Mouse (Mus musculus) heart, postnatal 10 days (tissue): ENCODE data around the gene Lrch4. TPM values are rescaled to one million over a fixed set of nuclear protein-coding genes. Genes with fewer than 3 reads are reported as not detected.
A peak's percentile ranks its signal among the peaks of the same experiment; 100 is the strongest.

Source experiments
- DNase-seq, 2 experiments: peaks; one replicate each; pipeline ENCODE4 v3.0.0; 2021
- intact Hi-C: fragments of 180-260 bp; cut with DNase I; formaldehyde crosslinking; loops from one replicate; pipeline ENCODE4 v1.15.1; 2025
- total RNA-seq, 2 experiments: library from RNA; stranded (reverse); gene quantifications; 2 replicates each; pipeline ENCODE4 v1.2.3; 2021

The Lrch4 gene
- 10 to 100 TPM; 20.2 to 21.7 TPM for total RNA-seq

GRCm38 (mm10) chr5:137628498-137629305 lies at the start of gene Lrch4, which contains the start of the genes Fbxo24 and Gm20605:
Lrch4 (plus strand) TSS chr5:137629121.
Fbxo24 (minus strand) TSS chr5:137629002.
Gm20605 (plus strand) TSS chr5:137629175.
- peak; percentile 99 to 100 for DNase-seq
- intact Hi-C loops, result loop anchor here (5.0 kb wide), 1 partner anchor 96 kb away; the partner anchor contains the start of genes Epo and Gnb2

- DNase-seq, result no peak
- intact Hi-C loops, result no loop called here
These were observed 48.7 kb upstream of the Lrch4 start for GRCm38 (mm10) chr5:137580246-137580645.

- intact Hi-C loops, result no loop called here
- DNase-seq, result no peak
These were observed 46.2 kb upstream of the Lrch4 start for GRCm38 (mm10) chr5:137582702-137583101.

GRCm38 (mm10) chr5:137583670-137584169 lies 45.2 kb upstream of the Lrch4 start:
- intact Hi-C loops, result no loop called here
- DNase-seq, result peak; percentile 49 to 54

GRCm38 (mm10) chr5:137584976-137585375 lies 43.9 kb upstream of the Lrch4 start:
- intact Hi-C loops, result loop anchor here (1.0 to 5.0 kb wide), 2 partner anchors 48 to 67 kb away; no protein-coding TSS in a partner anchor

GRCm38 (mm10) chr5:137590507-137590906 lies 38.4 kb upstream of the Lrch4 start:
- intact Hi-C loops, result no loop called here
- DNase-seq, result no peak

More at GRCm38 (mm10) chr5:137584976-137585375, 43.9 kb upstream of the Lrch4 start:
- peak; percentile 73 to 76 for DNase-seq

GRCm38 (mm10) chr5:137595921-137596320 lies 33.0 kb upstream of the Lrch4 start:
- DNase-seq, result no peak

GRCm38 (mm10) chr5:137596601-137597261 lies 32.2 kb upstream of the Lrch4 start:
- DNase-seq, result no peak
- intact Hi-C loops, result no loop called here

More at GRCm38 (mm10) chr5:137595921-137596320, 33.0 kb upstream of the Lrch4 start:
- intact Hi-C loops, result no loop called here

GRCm38 (mm10) chr5:137597625-137598024 lies 31.3 kb upstream of the Lrch4 start:
- intact Hi-C loops, result no loop called here
- DNase-seq, result no peak

GRCm38 (mm10) chr5:137598100-137598826 lies 30.7 kb upstream of the Lrch4 start:
- intact Hi-C loops, result no loop called here
- no peak for DNase-seq

- no peak for DNase-seq
- intact Hi-C loops, result no loop called here
These were observed 29.3 kb upstream of the Lrch4 start for GRCm38 (mm10) chr5:137599600-137599999.

GRCm38 (mm10) chr5:137600281-137600618 lies 28.7 kb upstream of the Lrch4 start:
- DNase-seq, result no peak
- intact Hi-C loops, result loop anchor here (1.0 to 5.0 kb wide), 3 partner anchors 31 to 157 kb away; no protein-coding TSS in a partner anchor

GRCm38 (mm10) chr5:137600619-137601364 lies 28.1 kb upstream of the Lrch4 start, which contains the start of gene Mospd3:
Mospd3 (minus strand) TSS chr5:137601058.
- intact Hi-C loops, result loop anchor here (1.0 to 5.0 kb wide), 3 partner anchors 30 to 157 kb away; no protein-coding TSS in a partner anchor
- DNase-seq, result peak; percentile 98

- intact Hi-C loops, result loop anchor here (2.0 to 5.0 kb wide), 2 partner anchors 29 to 156 kb away; no protein-coding TSS in a partner anchor
- DNase-seq, result peak; percentile 57 to 60
These were observed 27.6 kb upstream of the Lrch4 start for GRCm38 (mm10) chr5:137601365-137601729.

GRCm38 (mm10) chr5:137607860-137608653 lies 20.9 kb upstream of the Lrch4 start:
- intact Hi-C loops, result no loop called here
- no peak for DNase-seq

- DNase-seq, result no peak
- intact Hi-C loops, result no loop called here
These were observed 20.2 kb upstream of the Lrch4 start for GRCm38 (mm10) chr5:137608654-137609190.

GRCm38 (mm10) chr5:137609292-137609691 lies 19.6 kb upstream of the Lrch4 start:
- no peak for DNase-seq
- intact Hi-C loops, result no loop called here

- intact Hi-C loops, result no loop called here
These were observed 18.9 kb upstream of the Lrch4 start for GRCm38 (mm10) chr5:137610056-137610455.

More at GRCm38 (mm10) chr5:137610056-137610455, 18.9 kb upstream of the Lrch4 start:
- no peak for DNase-seq
